Mouse (Mus musculus): ENCODE data around the gene Rps17. TPM values are rescaled to one million over a fixed set of nuclear protein-coding genes. Genes with fewer than 3 reads are reported as not detected.
A peak's percentile ranks its signal among the peaks of the same experiment; 100 is the strongest.

Rps17 gene
- polyA plus RNA-seq, 1 experiment from 2014 or later: 1,032 TPM

DNA sequence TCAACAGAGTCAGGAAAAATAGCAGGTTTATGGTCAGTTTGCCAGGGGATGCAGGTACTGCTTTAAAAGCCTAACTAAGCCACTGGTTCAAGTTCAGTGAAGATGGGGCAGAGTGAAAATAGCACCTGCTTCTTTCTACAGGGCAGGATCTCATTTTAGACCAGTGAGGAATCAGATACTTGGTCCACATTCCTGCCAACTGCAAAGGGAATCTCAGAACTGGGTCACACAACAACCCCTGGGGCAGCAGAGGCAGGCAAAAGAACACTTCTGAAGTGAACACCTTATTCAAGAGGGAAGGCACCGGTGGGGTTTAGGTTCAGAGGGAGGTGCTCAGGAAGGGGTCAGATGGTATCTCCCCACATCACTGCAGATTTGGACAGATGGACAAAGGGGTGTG lies 11.3 kb upstream of the Rps17 start:
- Histone ChIP-seq H3K9ac (ENCODE audit: low read length) (no peak overlapping the region), H3K9me3 (ENCODE audit: control insufficient read depth, low read length) (no peaks in the 10 kb centered on the region), H3K4me2 (ENCODE audit: low read length) (no peak overlapping the region), H3K27ac (replicated peaks in 1 of 2; ENCODE audit: control insufficient read depth in 1 of 2, insufficient read depth in 1 of 2, low read depth in 2 of 2, low read length in 2 of 2) (no peak overlapping the region), H3K4me1 (ENCODE audit: control insufficient read depth in 2 of 2, insufficient read depth in 2 of 2, low read length in 2 of 2) (no peaks in the 10 kb centered on the region), H3K4me3 (ENCODE audit: control insufficient read depth in 1 of 2, insufficient read depth in 1 of 2, low read depth in 1 of 2, low read length in 2 of 2) (no peak overlapping the region), H3K36me3 (ENCODE audit: control insufficient read depth, insufficient read depth, low read length) (no peaks in the 10 kb centered on the region), H3K27me3 (ENCODE audit: control insufficient read depth, insufficient read depth, low read length) (no peaks in the 10 kb centered on the region)
- ATAC-seq (ENCODE audit: insufficient number of reproducible peaks, insufficient read depth, low FRiP score, low read depth): no peak
- 92% methylated on average over 1 of the region's 1 CpGs for whole genome bisulfite sequencing

DNA sequence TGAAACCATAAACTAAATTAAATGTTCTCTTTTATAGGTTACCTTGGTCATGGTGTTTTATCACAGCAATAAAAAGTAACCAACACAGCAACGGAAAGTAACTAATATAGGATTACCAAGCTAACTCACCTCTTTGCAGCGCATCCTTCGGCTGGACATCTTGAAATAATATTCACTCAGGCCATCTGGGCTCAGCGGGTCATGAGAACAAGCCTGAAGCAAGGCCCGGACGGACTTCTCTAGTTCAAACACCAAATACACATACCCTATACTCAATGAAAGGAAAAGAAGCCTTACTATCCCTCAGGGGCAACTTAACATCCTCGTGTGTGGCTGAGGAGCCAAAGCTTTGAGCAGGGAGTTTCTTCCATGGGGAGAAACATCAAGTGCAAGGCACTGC lies 10.7 kb upstream of the Rps17 start:
- Histone ChIP-seq H3K9me3 (ENCODE audit: control insufficient read depth, low read length) (no peaks in the 10 kb centered on the region), H3K4me3 (ENCODE audit: control insufficient read depth in 1 of 2, insufficient read depth in 1 of 2, low read depth in 1 of 2, low read length in 2 of 2) (no peak overlapping the region), H3K4me1 (ENCODE audit: control insufficient read depth in 2 of 2, insufficient read depth in 2 of 2, low read length in 2 of 2) (no peaks in the 10 kb centered on the region), H3K36me3 (ENCODE audit: control insufficient read depth, insufficient read depth, low read length) (no peaks in the 10 kb centered on the region), H3K27ac (replicated peaks in 1 of 2; ENCODE audit: control insufficient read depth in 1 of 2, insufficient read depth in 1 of 2, low read depth in 2 of 2, low read length in 2 of 2) (no peak overlapping the region), H3K9ac (ENCODE audit: low read length) (no peak overlapping the region), H3K4me2 (ENCODE audit: low read length) (no peak overlapping the region), H3K27me3 (ENCODE audit: control insufficient read depth, insufficient read depth, low read length) (no peaks in the 10 kb centered on the region)
- 81% methylated on average over 7 of the region's 7 CpGs for WGBS
- ATAC-seq (ENCODE audit: insufficient number of reproducible peaks, insufficient read depth, low FRiP score, low read depth): no peak

DNA sequence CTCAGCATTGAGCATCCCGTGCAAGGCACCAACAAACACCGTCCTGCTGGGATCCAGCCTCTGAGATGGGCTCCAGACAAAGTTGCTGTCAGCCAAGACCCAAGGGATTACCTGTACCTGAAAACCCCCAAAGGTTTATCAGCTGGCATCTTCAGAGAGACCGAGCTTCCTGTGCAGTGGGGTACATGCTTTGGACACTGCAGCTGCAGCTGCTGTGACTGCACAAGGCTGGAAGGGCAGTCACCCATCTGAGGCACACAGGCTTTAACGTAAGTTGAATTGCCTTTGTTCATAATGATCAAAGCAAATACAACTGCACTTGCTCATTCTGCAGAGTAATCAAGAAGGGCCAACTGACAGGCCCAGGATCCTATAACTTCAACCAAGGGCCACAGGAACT lies 6.8 kb upstream of the Rps17 start:
- Histone ChIP-seq H3K27me3 (ENCODE audit: control insufficient read depth, insufficient read depth, low read length) (no peaks in the 10 kb centered on the region), H3K9me3 (ENCODE audit: control insufficient read depth, low read length) (no peaks in the 10 kb centered on the region), H3K36me3 (ENCODE audit: control insufficient read depth, insufficient read depth, low read length) (no peaks in the 10 kb centered on the region), H3K4me3 (ENCODE audit: control insufficient read depth in 1 of 2, insufficient read depth in 1 of 2, low read depth in 1 of 2, low read length in 2 of 2) (no peak overlapping the region), H3K9ac (ENCODE audit: low read length) (no peak overlapping the region), H3K4me1 (ENCODE audit: control insufficient read depth in 2 of 2, insufficient read depth in 2 of 2, low read length in 2 of 2) (no peaks in the 10 kb centered on the region), H3K27ac (replicated peaks in 1 of 2; ENCODE audit: control insufficient read depth in 1 of 2, insufficient read depth in 1 of 2, low read depth in 2 of 2, low read length in 2 of 2) (no peak overlapping the region), H3K4me2 (ENCODE audit: low read length) (no peak overlapping the region)
- ATAC-seq (ENCODE audit: insufficient number of reproducible peaks, insufficient read depth, low FRiP score, low read depth): no peak
- 75% methylated on average over 4 of the region's 4 CpGs for WGBS

DNA sequence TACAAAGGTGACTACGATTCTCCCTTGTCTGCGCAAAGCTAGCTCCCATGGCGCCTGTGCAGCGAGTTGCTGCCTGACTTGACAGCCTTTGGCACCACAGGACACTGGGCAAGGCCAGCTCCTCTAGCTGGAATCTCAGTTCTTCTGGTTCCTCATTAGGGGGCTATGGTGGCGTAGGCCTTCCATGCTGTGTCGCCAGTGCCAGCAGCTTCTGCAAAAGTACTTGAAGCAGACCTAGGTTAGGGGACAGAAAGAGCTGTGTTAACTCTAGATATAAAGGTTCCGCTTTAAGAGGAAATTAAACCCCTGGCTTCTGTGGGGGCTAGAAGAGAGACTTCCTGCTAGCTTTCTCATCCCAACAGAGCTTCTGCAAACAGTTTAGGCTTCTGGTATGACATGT lies 3.2 kb upstream of the Rps17 start:
- Histone ChIP-seq H3K4me2 (ENCODE audit: low read length) (no peak overlapping the region), H3K4me1 (ENCODE audit: control insufficient read depth in 2 of 2, insufficient read depth in 2 of 2, low read length in 2 of 2) (peaks cover 9% of the 10 kb centered on the region in 2 experiments), H3K4me3 (ENCODE audit: control insufficient read depth in 1 of 2, insufficient read depth in 1 of 2, low read depth in 1 of 2, low read length in 2 of 2) (no peak overlapping the region), H3K9me3 (ENCODE audit: control insufficient read depth, low read length) (no peaks in the 10 kb centered on the region), H3K36me3 (ENCODE audit: control insufficient read depth, insufficient read depth, low read length) (peaks cover 9% of the 10 kb centered on the region), H3K9ac (ENCODE audit: low read length) (no peak overlapping the region), H3K27me3 (ENCODE audit: control insufficient read depth, insufficient read depth, low read length) (no peaks in the 10 kb centered on the region), H3K27ac (replicated peaks in 1 of 2; ENCODE audit: control insufficient read depth in 1 of 2, insufficient read depth in 1 of 2, low read depth in 2 of 2, low read length in 2 of 2) (no peak overlapping the region)
- ATAC-seq (ENCODE audit: insufficient number of reproducible peaks, insufficient read depth, low FRiP score, low read depth): no peak
- WGBS: 67% methylated on average over 7 of the region's 7 CpGs

DNA sequence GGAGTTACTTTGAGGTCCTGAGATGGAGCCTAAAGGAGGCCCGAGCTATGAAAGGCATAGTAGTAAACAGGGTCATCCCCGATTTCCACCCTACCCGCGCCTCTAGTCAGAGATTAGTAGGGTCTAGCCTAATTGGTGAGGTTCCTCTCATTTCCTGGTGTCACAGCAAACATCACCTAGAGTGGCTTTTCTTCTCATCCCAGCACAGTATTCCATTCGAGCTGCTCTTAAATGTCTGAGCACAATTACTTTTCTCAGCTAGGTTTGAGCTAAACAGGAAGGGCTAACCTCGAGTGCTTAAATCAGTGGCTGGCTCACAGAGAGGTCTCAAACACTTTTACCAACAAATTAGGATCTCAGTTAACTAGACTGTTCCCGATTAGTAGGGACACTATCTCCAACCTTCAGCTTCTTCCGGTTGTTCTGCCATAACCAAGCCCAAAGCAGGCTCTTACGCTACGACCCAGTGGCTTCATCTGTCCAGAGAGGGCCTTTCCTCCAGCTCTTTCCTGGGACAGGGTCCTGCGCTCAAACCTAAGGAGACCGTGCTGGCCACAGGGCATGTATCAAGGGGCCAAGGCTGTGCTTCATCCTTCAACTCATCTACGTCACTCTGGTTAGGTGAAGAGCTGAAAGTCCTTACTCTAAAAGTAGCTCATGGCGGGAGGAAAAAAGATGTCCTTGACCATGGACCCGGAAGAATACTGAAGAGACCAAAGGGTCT lies 555 bp upstream of the Rps17 start:
- H3K9ac ChIP-seq (ENCODE audit: low read length): peak overlapping the region; percentile 67
- peaks cover 14 to 23% of the 10 kb centered on the region in 2 experiments for H3K4me1 ChIP-seq (ENCODE audit: control insufficient read depth in 2 of 2, insufficient read depth in 2 of 2, low read length in 2 of 2)
- H3K4me2 ChIP-seq (ENCODE audit: low read length): peak overlapping the region; percentile 55
- H3K36me3 ChIP-seq (ENCODE audit: control insufficient read depth, insufficient read depth, low read length): peaks cover 35% of the 10 kb centered on the region
- no peaks in the 10 kb centered on the region for H3K27me3 ChIP-seq (ENCODE audit: control insufficient read depth, insufficient read depth, low read length)
- no peak for ATAC-seq (ENCODE audit: insufficient number of reproducible peaks, insufficient read depth, low FRiP score, low read depth)
- H3K4me3 ChIP-seq (ENCODE audit: control insufficient read depth in 1 of 2, insufficient read depth in 1 of 2, low read depth in 1 of 2, low read length in 2 of 2): peak overlapping the region; percentile 48 to 93
- 58% methylated on average over 15 of the region's 15 CpGs for WGBS
- peak overlapping the region in 1 of 2 experiments; percentile 63; a peak in 2 of 4 replicates for H3K27ac ChIP-seq (replicated peaks in 1 of 2; ENCODE audit: control insufficient read depth in 1 of 2, insufficient read depth in 1 of 2, low read depth in 2 of 2, low read length in 2 of 2)
- H3K9me3 ChIP-seq (ENCODE audit: control insufficient read depth, low read length): no peaks in the 10 kb centered on the region

DNA sequence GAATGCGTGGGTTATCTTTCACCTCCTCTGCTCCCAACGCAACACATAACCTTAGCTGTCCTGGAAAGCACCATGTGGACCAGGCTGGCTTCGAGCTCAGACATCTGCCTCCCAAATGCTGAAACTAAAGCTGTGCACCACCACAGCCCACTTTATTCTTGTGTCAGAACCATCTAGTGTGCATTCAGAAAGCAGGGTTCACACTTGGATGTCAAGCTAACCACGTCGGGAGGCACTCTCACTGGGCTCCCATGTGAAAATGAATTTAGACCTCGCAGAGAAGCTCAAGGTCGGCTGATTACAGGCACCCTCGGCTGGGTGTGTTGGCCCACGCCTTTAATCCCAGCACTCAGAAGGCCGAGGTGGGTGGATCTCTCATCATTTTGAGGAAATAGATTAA lies 1.2 kb downstream of the Rps17 start:
- Histone ChIP-seq H3K9ac (ENCODE audit: low read length) (peak overlapping the region; percentile 99), H3K36me3 (ENCODE audit: control insufficient read depth, insufficient read depth, low read length) (peaks cover 53% of the 10 kb centered on the region), H3K9me3 (ENCODE audit: control insufficient read depth, low read length) (no peaks in the 10 kb centered on the region), H3K4me2 (ENCODE audit: low read length) (peak overlapping the region; percentile 94), H3K4me3 (ENCODE audit: control insufficient read depth in 1 of 2, insufficient read depth in 1 of 2, low read depth in 1 of 2, low read length in 2 of 2) (peak overlapping the region; percentile 93 to 96), H3K27ac (replicated peaks in 1 of 2; ENCODE audit: control insufficient read depth in 1 of 2, insufficient read depth in 1 of 2, low read depth in 2 of 2, low read length in 2 of 2) (no peak overlapping the region), H3K27me3 (ENCODE audit: control insufficient read depth, insufficient read depth, low read length) (no peaks in the 10 kb centered on the region), H3K4me1 (ENCODE audit: control insufficient read depth in 2 of 2, insufficient read depth in 2 of 2, low read length in 2 of 2) (peaks cover 14 to 23% of the 10 kb centered on the region in 2 experiments)
- 6% methylated on average over 10 of the region's 10 CpGs for WGBS
- ATAC-seq (ENCODE audit: insufficient number of reproducible peaks, insufficient read depth, low FRiP score, low read depth): no peak

DNA sequence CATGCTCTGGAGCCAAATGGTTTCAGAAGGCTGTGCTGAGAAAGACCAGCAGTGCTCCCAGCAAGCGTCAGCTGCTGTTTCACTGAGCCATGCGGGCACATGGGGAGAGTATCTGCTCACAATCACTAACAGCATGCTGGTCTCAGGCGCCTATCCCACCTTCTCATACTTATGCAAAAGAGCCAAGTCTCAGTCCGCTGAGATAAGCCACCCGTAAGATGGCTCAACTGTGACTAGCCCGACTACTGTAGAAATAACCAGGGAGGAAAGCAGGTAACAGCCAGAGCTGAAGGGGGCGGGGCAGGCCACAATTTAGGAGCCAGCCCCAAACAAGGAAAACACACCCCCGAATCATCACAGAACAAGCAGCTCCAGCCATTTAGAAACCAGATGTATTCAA lies 1.7 kb downstream of the Rps17 start:
- Histone ChIP-seq H3K4me2 (ENCODE audit: low read length) (peak overlapping the region; percentile 94), H3K27ac (replicated peaks in 1 of 2; ENCODE audit: control insufficient read depth in 1 of 2, insufficient read depth in 1 of 2, low read depth in 2 of 2, low read length in 2 of 2) (no peak overlapping the region), H3K9me3 (ENCODE audit: control insufficient read depth, low read length) (no peaks in the 10 kb centered on the region), H3K27me3 (ENCODE audit: control insufficient read depth, insufficient read depth, low read length) (no peaks in the 10 kb centered on the region), H3K9ac (ENCODE audit: low read length) (peak overlapping the region; percentile 99), H3K36me3 (ENCODE audit: control insufficient read depth, insufficient read depth, low read length) (peaks cover 57% of the 10 kb centered on the region), H3K4me3 (ENCODE audit: control insufficient read depth in 1 of 2, insufficient read depth in 1 of 2, low read depth in 1 of 2, low read length in 2 of 2) (peak overlapping the region; percentile 93 to 96), H3K4me1 (ENCODE audit: control insufficient read depth in 2 of 2, insufficient read depth in 2 of 2, low read length in 2 of 2) (peaks cover 14 to 23% of the 10 kb centered on the region in 2 experiments)
- WGBS: 15% methylated on average over 8 of the region's 8 CpGs
- no peak for ATAC-seq (ENCODE audit: insufficient number of reproducible peaks, insufficient read depth, low FRiP score, low read depth)

Measured in heart, embryonic 14.5 days (tissue).